Mouse (Mus musculus): ENCODE data around the gene Qdpr.

DNA sequence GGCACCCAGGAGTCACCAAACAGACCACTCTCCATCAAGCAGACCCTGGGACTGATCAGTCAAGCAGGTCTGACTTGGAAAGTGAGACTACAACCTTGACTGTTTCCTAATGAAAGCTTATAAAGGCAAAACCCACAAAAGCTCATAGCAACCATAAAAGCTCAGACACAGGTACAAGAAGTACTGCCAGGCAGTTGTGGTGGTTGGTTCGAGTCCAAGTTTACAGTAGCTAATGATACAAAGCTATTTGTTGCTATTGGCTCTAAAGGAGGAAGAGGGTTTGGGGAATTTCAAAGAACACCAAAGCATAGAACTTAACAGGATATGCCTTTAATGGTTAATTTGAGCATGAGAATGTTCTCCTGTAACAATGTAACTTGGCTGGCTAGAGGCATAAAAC lies 33.6 kb upstream of the Qdpr start:
- no peak for TF ChIP-seq HCFC1 (IDR thresholded peaks at IDR 0.05; ENCODE audit: borderline replicate concordance, insufficient read depth, low read length)
- TF ChIP-seq ZC3H11A (IDR thresholded peaks at IDR 0.05; ENCODE audit: borderline replicate concordance, low read depth, low read length), result no peak
- TF ChIP-seq ZNF384 (IDR thresholded peaks at IDR 0.05; ENCODE audit: low read depth, low read length), result no peak
- no peak for TF ChIP-seq CHD2 (IDR thresholded peaks at IDR 0.05; ENCODE audit: low read depth, low read length)
